Mouse (Mus musculus) lung, postnatal 0 days (tissue): ENCODE data around the gene Cdc34b.
A peak's percentile ranks its signal among the peaks of the same experiment; 100 is the strongest.

Experiments used
- CTCF ChIP-seq: IDR thresholded peaks from 2 replicates; pipeline ENCODE4 v1.5.1; 2016; ENCODE audit warnings: antibody characterized with exemption, mild to moderate bottlenecking
- EP300 ChIP-seq: IDR thresholded peaks from 2 replicates; pipeline ENCODE4 v1.6.1; 2016; ENCODE audit warnings: antibody characterized with exemption, mild to moderate bottlenecking, control low read depth

- TF ChIP-seq CTCF (peak; percentile 22), EP300 (peak; percentile 43)
Observed at GRCm38 (mm10) chr11:94713246-94713860, 28.2 kb upstream of the Cdc34b start.
